Mouse (Mus musculus) hindbrain, embryonic 11.5 days (tissue): ENCODE data around the gene Zzef1. TPM values are rescaled to one million over a fixed set of nuclear protein-coding genes. Genes with fewer than 3 reads are reported as not detected.

Experiments used
- ATAC-seq: fragments of 200-750 bp; cut with Nextera tagmentation; 2 replicates; pipeline ENCODE4 v1.8.0; 2017; ENCODE audit warnings: mild to moderate bottlenecking, moderate TSS enrichment, moderate library complexity; ENCODE audit not compliant: low FRiP score
- DNase-seq: peaks from one replicate; pipeline ENCODE4 v3.0.0-alpha.2; 2015; ENCODE audit warnings: low spot score
- H3K27ac ChIP-seq: fragments of 300-500 bp; sonication (generic); 2 replicates; pipeline ENCODE4 v1.5.1; 2014; ENCODE audit warnings: mild to moderate bottlenecking, low read depth, low read length
- H3K27me3 ChIP-seq: fragments of 300-500 bp; sonication (generic); 2 replicates; pipeline ENCODE4 v1.6.1; 2014; ENCODE audit warnings: mild to moderate bottlenecking, low read length, moderate library complexity, mixed read lengths; ENCODE audit not compliant: control insufficient read depth, insufficient read depth
- H3K36me3 ChIP-seq: fragments of 300-500 bp; sonication (generic); 2 replicates; pipeline ENCODE4 v1.6.1; 2014; ENCODE audit warnings: mild to moderate bottlenecking, low read length, moderate library complexity, mixed read lengths; ENCODE audit not compliant: control insufficient read depth, insufficient read depth
- H3K4me1 ChIP-seq: fragments of 300-500 bp; sonication (generic); replicated peaks from 2 replicates; pipeline ENCODE4 v1.6.1; 2014; ENCODE audit warnings: low read length, mixed read lengths; ENCODE audit not compliant: control insufficient read depth, insufficient read depth
- H3K4me2 ChIP-seq: fragments of 300-500 bp; sonication (generic); replicated peaks from 2 replicates; pipeline ENCODE4 v1.6.1; 2014; ENCODE audit warnings: mild to moderate bottlenecking, low read depth, low read length
- H3K4me3 ChIP-seq: fragments of 300-500 bp; sonication (generic); 2 replicates; pipeline ENCODE4 v1.5.1; 2014; ENCODE audit warnings: low read depth, low read length
- H3K9ac ChIP-seq: fragments of 300-500 bp; sonication (generic); 2 replicates; pipeline ENCODE4 v1.6.1; 2014; ENCODE audit warnings: low read depth, low read length
- H3K9me3 ChIP-seq: fragments of 300-500 bp; sonication (generic); 2 replicates; pipeline ENCODE4 v1.6.1; 2016; ENCODE audit warnings: low read length; ENCODE audit not compliant: control insufficient read depth
- WGBS: fragments of 180-500 bp; shearing (Covaris S2); extraction: QIAGEN DNeasy Blood & Tissue Kit; methylation state at CpG from one replicate; pipeline ENCODE4 v1.1.7; 2014; 5-methylcytosine and 5-hydroxymethylcytosine counted together
- polyA plus RNA-seq: library from polyadenylated mRNA; unstranded; fragments of >200 nt; fragmentation: Nextera tagmentation; extraction: Ambion mirVana; gene quantifications from 2 replicates; pipeline ENCODE4 v1.2.1, GENCODE M21; 2014

The Zzef1 gene
- 8.0 and 14.0 TPM in 2 replicates for polyA plus RNA-seq

DNA sequence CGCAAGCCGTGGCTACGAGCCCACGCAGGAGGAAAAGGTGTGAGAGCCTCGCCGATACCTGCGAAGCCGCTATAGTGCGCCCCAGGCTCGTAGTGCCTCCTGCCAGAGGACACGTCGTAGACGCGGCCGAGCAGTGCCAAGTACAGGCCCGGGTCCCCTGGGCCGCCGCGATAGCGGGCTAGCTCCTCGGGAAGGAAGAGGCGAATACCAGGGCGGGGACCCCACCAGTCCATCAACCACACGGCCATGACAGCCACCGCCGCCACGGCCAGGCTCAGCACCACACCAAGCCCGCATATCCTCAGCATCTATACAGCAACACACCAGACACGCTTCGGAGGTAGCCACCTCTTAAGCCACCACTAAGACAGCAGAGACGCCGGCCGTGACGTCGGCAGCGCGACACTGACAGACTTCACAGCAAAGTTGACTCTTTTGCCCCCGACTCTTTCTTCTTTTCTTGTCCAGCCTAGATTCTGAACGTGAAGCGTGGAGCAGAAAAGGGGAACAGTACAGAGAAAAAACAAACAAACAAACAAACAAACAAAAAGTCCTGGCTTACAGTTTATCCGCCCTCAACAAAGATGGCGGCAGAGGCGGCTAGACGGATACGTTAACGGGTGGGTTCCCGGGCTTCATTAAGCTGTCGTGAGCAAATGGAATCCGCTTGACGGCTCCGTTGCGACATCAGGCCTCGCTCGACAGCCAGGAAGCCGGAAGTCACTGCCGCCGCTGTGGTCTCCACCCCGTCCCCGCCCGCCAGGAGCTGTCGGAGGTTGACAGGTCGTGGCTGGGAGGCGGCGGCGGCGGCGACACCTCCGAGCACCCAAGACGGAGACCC lies at the start of gene Zzef1, which contains the start of gene Cyb5d2:
Gene Zzef1, plus strand, starts transcription at position 772 of the 841 bp plus-strand sequence.
Gene Cyb5d2, minus strand, starts transcription at position 688 of the 841 bp plus-strand sequence.
- peak; percentile 92 for ATAC-seq

GRCm38 (mm10) chr11:72751956-72752355 lies 44.1 kb upstream of the Zzef1 start:
- H3K9me3 ChIP-seq, result no peaks in the 10 kb centered on the region
- DNase-seq (no peak), ATAC-seq (no peak)
- WGBS, result 49% methylated on average over 2 of the region's 2 CpGs
- no peaks in the 10 kb centered on the region for H3K4me1 ChIP-seq
- H3K36me3 ChIP-seq, result peaks cover 6% of the 10 kb centered on the region; the same call in 1 of the 2 replicates
- no peak overlapping the region for H3K9ac ChIP-seq
- no peak overlapping the region for H3K4me3 ChIP-seq
- H3K27ac ChIP-seq, result no peak overlapping the region
- no peaks in the 10 kb centered on the region for H3K27me3 ChIP-seq
- no peak overlapping the region for H3K4me2 ChIP-seq

More for the DNA sequence above, at the start of gene Zzef1, which contains the start of gene Cyb5d2:
- peak within 1 kb of the TSS; percentile 70 for H3K27ac ChIP-seq
- H3K4me2 ChIP-seq, result peak within 1 kb of the TSS; percentile 84
- peak within 1 kb of the TSS; percentile 97 for H3K4me3 ChIP-seq
- DNase-seq, result peak; percentile 93
- H3K4me1 ChIP-seq, result 0 out of 2 replicates have a peak, but pooled peaks cover 2% of the 10 kb centered on the region
- H3K27me3 ChIP-seq, result no peaks in the 10 kb centered on the region
- no peaks in the 10 kb centered on the region for H3K9me3 ChIP-seq
- H3K9ac ChIP-seq, result peak within 1 kb of the TSS; percentile 88
- H3K36me3 ChIP-seq, result no peaks in the 10 kb centered on the region
- under 1% methylated on average over 69 of the region's 69 CpGs for WGBS

DNA sequence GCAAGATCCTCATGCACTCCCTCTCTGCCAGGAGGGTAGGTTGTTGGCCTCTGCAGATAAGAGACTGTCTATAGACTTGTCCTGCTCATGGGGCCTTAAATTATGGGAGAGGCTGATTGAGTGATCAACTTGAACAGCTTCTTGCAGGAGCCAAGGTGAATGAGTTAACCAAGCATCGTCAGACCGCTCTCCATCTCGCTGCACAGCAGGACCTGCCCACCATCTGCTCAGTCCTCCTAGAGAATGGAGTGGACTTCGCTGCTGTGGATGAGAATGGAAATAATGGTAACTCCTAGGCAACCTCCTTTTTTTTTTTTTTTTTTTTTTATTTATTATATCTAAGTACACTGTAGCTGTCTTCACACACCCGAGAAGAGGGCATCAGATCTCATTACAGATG lies 37.7 kb upstream of the Zzef1 start:
- Histone ChIP-seq H3K4me2 (no peak overlapping the region), H3K27me3 (no peaks in the 10 kb centered on the region), H3K27ac (no peak overlapping the region), H3K9me3 (no peaks in the 10 kb centered on the region), H3K36me3 (peaks cover 8% of the 10 kb centered on the region), H3K4me1 (no peaks in the 10 kb centered on the region), H3K9ac (no peak overlapping the region), H3K4me3 (no peak overlapping the region)
- 95% methylated on average over 5 of the region's 5 CpGs for WGBS
- DNase-seq, result no peak
- ATAC-seq, result no peak

- H3K9me3 ChIP-seq, result no peaks in the 10 kb centered on the region
- H3K4me3 ChIP-seq, result no peak overlapping the region
- H3K4me1 ChIP-seq, result no peaks in the 10 kb centered on the region
- no peak overlapping the region for H3K4me2 ChIP-seq
- WGBS, result 94% methylated on average over 6 of the region's 6 CpGs
- H3K27me3 ChIP-seq, result no peaks in the 10 kb centered on the region
- H3K9ac ChIP-seq, result no peak overlapping the region
- no peak overlapping the region for H3K27ac ChIP-seq
- peaks cover 14% of the 10 kb centered on the region for H3K36me3 ChIP-seq
- ATAC-seq (no peak), DNase-seq (no peak)
Observed at GRCm38 (mm10) chr11:72759581-72759980, 36.4 kb upstream of the Zzef1 start.

DNA sequence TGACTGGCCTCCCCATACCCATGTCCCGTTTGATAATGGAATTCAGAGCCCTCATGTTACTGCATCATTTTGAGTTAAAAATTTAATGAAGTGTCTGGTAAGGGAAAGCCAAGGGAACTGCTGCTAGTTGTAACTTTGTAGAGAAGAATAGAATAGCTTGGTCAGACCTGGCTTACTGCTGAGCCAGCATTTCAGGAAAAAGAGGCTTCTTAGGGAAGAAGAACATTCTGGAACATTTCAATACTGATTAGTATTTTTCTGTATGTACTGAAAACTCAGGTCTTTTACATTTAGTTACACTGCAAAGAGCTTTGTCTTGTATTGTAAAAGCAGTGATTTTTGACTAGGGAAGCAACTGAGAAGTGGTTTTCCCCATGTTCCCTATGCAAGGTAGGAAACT lies 35.2 kb upstream of the Zzef1 start:
- DNase-seq (no peak), ATAC-seq (no peak)
- H3K27ac ChIP-seq, result no peak overlapping the region
- peaks cover 14% of the 10 kb centered on the region for H3K36me3 ChIP-seq
- no peaks in the 10 kb centered on the region for H3K27me3 ChIP-seq
- H3K4me1 ChIP-seq, result no peaks in the 10 kb centered on the region
- WGBS, result 87% methylated on average over 1 of the region's 1 CpGs
- no peak overlapping the region for H3K4me3 ChIP-seq
- H3K4me2 ChIP-seq, result no peak overlapping the region
- no peak overlapping the region for H3K9ac ChIP-seq
- H3K9me3 ChIP-seq, result no peaks in the 10 kb centered on the region

- no peaks in the 10 kb centered on the region for H3K9me3 ChIP-seq
- ATAC-seq, result no peak
- no peak overlapping the region for H3K9ac ChIP-seq
- H3K36me3 ChIP-seq, result peaks cover 9% of the 10 kb centered on the region; the same call in 1 of the 2 replicates
- H3K27ac ChIP-seq, result no peak overlapping the region
- DNase-seq, result no peak
- H3K4me1 ChIP-seq, result no peaks in the 10 kb centered on the region
- WGBS, result 90% methylated on average over 4 of the region's 4 CpGs
- H3K4me2 ChIP-seq, result no peak overlapping the region
- no peak overlapping the region for H3K4me3 ChIP-seq
- no peaks in the 10 kb centered on the region for H3K27me3 ChIP-seq
Observed at GRCm38 (mm10) chr11:72764270-72764669, 31.8 kb upstream of the Zzef1 start.

DNA sequence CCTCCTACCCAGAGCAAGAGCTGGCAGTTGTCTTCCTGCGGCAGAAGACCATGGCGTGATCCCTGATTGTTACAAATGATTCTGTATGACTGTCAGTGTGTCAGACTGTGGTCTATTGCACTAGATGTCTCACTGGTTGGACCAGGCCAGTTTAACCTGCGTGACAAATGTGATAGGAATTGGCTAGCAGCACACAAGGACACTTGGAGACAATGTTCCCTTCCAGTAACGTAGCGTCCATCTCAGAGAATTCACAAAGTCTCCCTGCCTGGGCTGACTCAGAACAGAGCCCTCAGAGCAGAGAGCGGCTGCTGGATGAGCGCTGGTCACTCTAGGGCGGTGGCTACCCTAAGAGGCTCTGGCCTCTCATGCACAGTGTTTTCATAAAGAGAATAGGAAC lies 28.3 kb upstream of the Zzef1 start:
- Histone ChIP-seq H3K4me1 (no peaks in the 10 kb centered on the region), H3K27ac (no peak overlapping the region), H3K9me3 (no peaks in the 10 kb centered on the region), H3K36me3 (peaks cover 5% of the 10 kb centered on the region; the same call in 1 of the 2 replicates), H3K4me3 (no peak overlapping the region), H3K9ac (no peak overlapping the region), H3K27me3 (no peaks in the 10 kb centered on the region), H3K4me2 (no peak overlapping the region)
- DNase-seq, result no peak
- ATAC-seq, result no peak
- 92% methylated on average over 8 of the region's 8 CpGs for WGBS

GRCm38 (mm10) chr11:72769061-72769460 lies 27.0 kb upstream of the Zzef1 start:
- H3K9ac ChIP-seq, result no peak overlapping the region
- H3K36me3 ChIP-seq, result peaks cover 1% of the 10 kb centered on the region; the same call in 1 of the 2 replicates
- H3K4me1 ChIP-seq, result no peaks in the 10 kb centered on the region
- 97% methylated on average over 3 of the region's 3 CpGs for WGBS
- no peak overlapping the region for H3K4me3 ChIP-seq
- H3K27ac ChIP-seq, result no peak overlapping the region
- H3K27me3 ChIP-seq, result no peaks in the 10 kb centered on the region
- DNase-seq (no peak), ATAC-seq (no peak)
- no peaks in the 10 kb centered on the region for H3K9me3 ChIP-seq
- H3K4me2 ChIP-seq, result no peak overlapping the region

- WGBS, result 94% methylated on average over 3 of the region's 3 CpGs
- no peak for ATAC-seq
- H3K4me1 ChIP-seq, result no peaks in the 10 kb centered on the region
Observed at GRCm38 (mm10) chr11:72770324-72770723, 25.7 kb upstream of the Zzef1 start.

More at GRCm38 (mm10) chr11:72770324-72770723, 25.7 kb upstream of the Zzef1 start:
- H3K36me3 ChIP-seq, result no peaks in the 10 kb centered on the region
- H3K27ac ChIP-seq, result no peak overlapping the region
- no peak overlapping the region for H3K9ac ChIP-seq
- H3K9me3 ChIP-seq, result no peaks in the 10 kb centered on the region
- no peak for DNase-seq
- no peak overlapping the region for H3K4me2 ChIP-seq
- no peak overlapping the region for H3K4me3 ChIP-seq
- no peaks in the 10 kb centered on the region for H3K27me3 ChIP-seq
